Mouse (Mus musculus) lung, embryonic 14.5 days (tissue): ENCODE measurements around the gene Agpat1. TPM values are rescaled to one million over a fixed set of nuclear protein-coding genes. Genes with fewer than 3 reads are reported as not detected.

Experiments used
- ATAC-seq: fragments of 200-750 bp; cut with Nextera tagmentation; 2 replicates; pipeline ENCODE4 v1.8.0; 2017; ENCODE audit warnings: mild to moderate bottlenecking, moderate TSS enrichment, moderate library complexity; ENCODE audit not compliant: insufficient read depth
- DNase-seq: peaks from one replicate; pipeline ENCODE4 v3.0.0-alpha.2; 2015
- H3K27ac ChIP-seq: fragments of 300-500 bp; sonication (generic); 2 replicates; pipeline ENCODE4 v1.5.1; 2014; ENCODE audit warnings: low read depth, mild to moderate bottlenecking, moderate library complexity
- H3K27me3 ChIP-seq: fragments of 300-500 bp; sonication (generic); 2 replicates; pipeline ENCODE4 v1.6.1; 2014; ENCODE audit warnings: low read length, control low read depth; ENCODE audit not compliant: insufficient read depth
- H3K36me3 ChIP-seq: fragments of 300-500 bp; sonication (generic); 2 replicates; pipeline ENCODE4 v1.6.1; 2014; ENCODE audit warnings: control low read depth; ENCODE audit not compliant: insufficient read depth
- H3K4me1 ChIP-seq: fragments of 300-500 bp; sonication (generic); 2 replicates; pipeline ENCODE4 v1.6.1; 2014; ENCODE audit warnings: antibody characterized with exemption, control low read depth; ENCODE audit not compliant: insufficient read depth
- H3K4me2 ChIP-seq: fragments of 300-500 bp; sonication (generic); 2 replicates; pipeline ENCODE4 v1.6.1; 2014; ENCODE audit warnings: mild to moderate bottlenecking
- H3K4me3 ChIP-seq: fragments of 300-500 bp; sonication (generic); 2 replicates; pipeline ENCODE4 v1.5.1; 2014; ENCODE audit warnings: low read depth, low read length
- H3K9ac ChIP-seq: fragments of 300-500 bp; sonication (generic); 2 replicates; pipeline ENCODE4 v1.6.1; 2014
- H3K9me3 ChIP-seq: fragments of 300-500 bp; sonication (generic); 2 replicates; pipeline ENCODE4 v1.6.1; 2016; ENCODE audit warnings: low read depth, low read length, control low read depth
- CTCF ChIP-seq: IDR thresholded peaks from 2 replicates; pipeline ENCODE4 v1.5.1; 2016; ENCODE audit warnings: antibody characterized with exemption, low read depth
- WGBS: fragments of 180-500 bp; shearing (Covaris S2); extraction: QIAGEN DNeasy Blood & Tissue Kit; methylation state at CpG from one replicate; pipeline ENCODE4 v1.1.7; 2014; 5-methylcytosine and 5-hydroxymethylcytosine counted together
- polyA plus RNA-seq: library from polyadenylated mRNA; unstranded; fragments of >200 nt; fragmentation: Nextera tagmentation; extraction: Ambion mirVana; gene quantifications from 2 replicates; pipeline ENCODE4 v1.2.1, GENCODE M21; 2014

The Agpat1 gene
- polyA plus RNA-seq, 1 experiment from 2014 or later = 54.1 TPM

DNA sequence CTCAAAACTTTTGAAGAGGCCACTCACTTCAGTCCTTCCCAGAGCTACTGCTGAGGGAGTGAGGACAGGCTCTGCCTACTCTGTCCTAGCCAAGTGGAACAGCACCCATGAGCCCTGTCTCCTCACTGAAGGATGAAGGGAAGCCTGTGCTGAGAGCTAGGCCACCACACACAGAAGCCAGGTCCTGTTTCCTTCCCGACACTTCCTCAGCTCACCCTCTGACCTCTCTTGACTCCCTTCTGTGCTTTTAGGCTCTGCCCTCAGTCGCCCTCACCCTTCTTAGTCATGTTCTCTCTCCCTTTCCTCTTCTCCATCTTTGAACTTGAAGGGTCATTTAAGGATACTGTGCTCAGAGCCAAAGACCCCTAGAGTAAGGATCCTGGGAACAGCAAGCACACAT, 53.2 kb downstream of the Agpat1 start:
- H3K4me3 ChIP-seq = no peak overlapping the region
- no peak overlapping the region for H3K4me2 ChIP-seq
- peaks cover 15% of the 10 kb centered on the region for H3K36me3 ChIP-seq
- no peaks in the 10 kb centered on the region for H3K9me3 ChIP-seq
- H3K4me1 ChIP-seq = peaks cover 9% of the 10 kb centered on the region
- 25% methylated on average over 2 of the region's 2 CpGs for WGBS
- no peak overlapping the region for H3K27ac ChIP-seq
- no peak for TF ChIP-seq CTCF
- peaks cover 16% of the 10 kb centered on the region for H3K27me3 ChIP-seq
- DNase-seq (no peak), ATAC-seq (no peak)
- no peak overlapping the region for H3K9ac ChIP-seq

DNA sequence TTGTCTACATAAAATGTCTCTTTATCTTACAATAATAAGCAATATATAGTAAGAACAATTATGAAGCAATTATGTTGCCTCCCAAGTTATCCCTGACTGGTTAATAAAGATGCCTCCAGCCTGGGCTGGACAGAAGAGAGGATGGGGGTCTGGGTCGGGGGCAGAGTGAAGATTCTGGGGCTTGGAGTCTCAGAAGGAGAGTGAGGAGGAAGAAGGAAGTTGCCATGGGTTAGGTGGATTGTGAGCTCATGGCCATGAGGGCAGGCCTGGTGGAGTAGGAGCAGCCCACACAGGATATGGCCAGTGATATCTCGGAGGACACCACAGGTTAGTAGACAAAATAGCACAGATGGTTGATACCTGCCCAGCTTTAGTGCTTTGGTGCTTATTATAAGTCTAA, 54.1 kb downstream of the Agpat1 start:
- no peak for DNase-seq
- ATAC-seq = no peak
- Histone ChIP-seq H3K9ac (no peak overlapping the region), H3K27ac (no peak overlapping the region), H3K9me3 (no peaks in the 10 kb centered on the region), H3K27me3 (peaks cover 16% of the 10 kb centered on the region), H3K4me1 (peaks cover 9% of the 10 kb centered on the region), H3K36me3 (peaks cover 7% of the 10 kb centered on the region), H3K4me2 (no peak overlapping the region), H3K4me3 (no peak overlapping the region)
- TF ChIP-seq CTCF = no peak
- WGBS = 58% methylated on average over 2 of the region's 2 CpGs

DNA sequence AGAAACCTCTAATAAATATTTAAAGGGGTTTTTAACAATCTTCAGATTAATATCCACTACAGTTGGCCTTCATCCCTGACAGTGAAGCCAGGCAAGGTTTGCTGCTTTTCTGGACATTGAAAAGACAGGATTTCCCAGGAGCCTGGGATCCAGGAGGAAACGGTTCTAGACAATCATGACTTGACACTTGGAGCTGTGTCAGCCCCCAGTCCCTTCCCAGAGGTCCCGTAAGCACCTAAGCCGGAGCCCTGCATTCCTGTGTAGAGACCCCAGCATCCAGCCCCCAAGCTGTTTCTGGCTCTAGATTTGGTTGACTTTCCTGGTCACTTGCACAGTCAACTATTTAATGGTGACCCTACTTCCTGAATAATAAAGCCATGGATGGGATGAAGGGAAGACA, 54.5 kb downstream of the Agpat1 start:
- Histone ChIP-seq H3K9ac (no peak overlapping the region), H3K9me3 (no peaks in the 10 kb centered on the region), H3K4me1 (peaks cover 9% of the 10 kb centered on the region), H3K36me3 (peaks cover 2% of the 10 kb centered on the region; the same call in 1 of the 2 replicates), H3K4me2 (no peak overlapping the region), H3K27ac (no peak overlapping the region), H3K27me3 (peaks cover 16% of the 10 kb centered on the region), H3K4me3 (no peak overlapping the region)
- 68% methylated on average over 3 of the region's 3 CpGs for WGBS
- TF ChIP-seq CTCF = no peak
- ATAC-seq = no peak
- DNase-seq = no peak

DNA sequence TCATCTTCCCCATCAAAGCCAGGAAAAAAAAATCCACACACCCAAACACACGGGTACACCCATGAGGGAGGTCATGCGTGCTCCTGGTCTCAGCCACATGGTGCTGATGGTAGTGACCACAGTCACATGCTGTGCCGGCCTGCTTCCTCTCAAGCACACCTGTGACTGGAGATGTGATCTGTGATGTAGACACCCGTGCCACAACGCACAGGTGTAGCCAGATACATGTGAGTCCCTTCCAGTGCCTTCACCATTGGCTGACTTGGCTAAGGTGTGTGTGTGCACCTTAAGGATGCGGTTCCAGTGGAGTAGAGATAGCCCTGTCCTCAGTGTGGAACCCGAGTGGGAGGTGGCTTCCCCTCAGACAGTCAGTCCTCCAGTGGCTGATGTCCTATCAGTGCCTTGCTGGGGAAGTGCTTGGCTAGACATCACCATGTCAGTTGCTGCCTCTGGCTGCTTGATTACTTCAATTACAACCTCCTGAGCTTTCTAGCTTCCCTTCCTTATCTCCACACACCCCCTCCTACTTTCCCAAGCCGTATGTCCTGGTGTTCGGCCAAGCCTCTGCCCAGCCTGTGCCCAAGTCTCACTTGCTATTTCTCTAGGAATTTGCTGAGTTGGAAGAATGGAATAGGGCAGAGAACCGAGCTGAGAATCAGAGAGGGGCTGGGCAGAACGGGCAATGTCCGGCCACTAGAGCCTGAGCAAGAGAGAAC, 55.3 kb downstream of the Agpat1 start:
- no peak overlapping the region for H3K27ac ChIP-seq
- DNase-seq = no peak
- H3K4me2 ChIP-seq = no peak overlapping the region
- no peaks in the 10 kb centered on the region for H3K36me3 ChIP-seq
- WGBS = 55% methylated on average over 12 of the region's 12 CpGs
- peaks cover 9% of the 10 kb centered on the region for H3K4me1 ChIP-seq
- peaks cover 16% of the 10 kb centered on the region for H3K27me3 ChIP-seq
- no peak for ATAC-seq
- no peak overlapping the region for H3K9ac ChIP-seq
- H3K4me3 ChIP-seq = no peak overlapping the region
- no peak for TF ChIP-seq CTCF
- no peaks in the 10 kb centered on the region for H3K9me3 ChIP-seq

DNA sequence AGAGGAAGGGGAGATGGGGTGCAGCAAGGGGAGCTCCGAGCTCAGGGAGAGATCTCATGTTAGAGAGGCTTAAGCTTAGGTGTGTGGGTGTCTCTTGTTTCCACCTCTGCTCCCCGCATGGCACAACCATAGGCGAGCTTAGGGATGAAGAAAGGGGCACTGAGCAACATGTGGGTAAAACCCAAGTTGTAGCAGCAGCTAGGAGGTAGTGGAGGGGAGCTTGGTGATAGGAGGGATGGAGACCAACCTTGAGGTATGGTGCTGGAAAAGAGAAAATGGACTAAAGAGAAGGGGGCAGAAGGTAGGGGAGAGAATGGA, 55.8 kb downstream of the Agpat1 start:
- no peak for TF ChIP-seq CTCF
- no peaks in the 10 kb centered on the region for H3K36me3 ChIP-seq
- H3K4me2 ChIP-seq = no peak overlapping the region
- no peak for ATAC-seq
- H3K4me1 ChIP-seq = peaks cover 9% of the 10 kb centered on the region
- H3K27me3 ChIP-seq = peaks cover 16% of the 10 kb centered on the region
- H3K4me3 ChIP-seq = no peak overlapping the region
- no peak for DNase-seq
- H3K9ac ChIP-seq = no peak overlapping the region
- WGBS = 66% methylated on average over 3 of the region's 3 CpGs
- no peaks in the 10 kb centered on the region for H3K9me3 ChIP-seq
- H3K27ac ChIP-seq = no peak overlapping the region

DNA sequence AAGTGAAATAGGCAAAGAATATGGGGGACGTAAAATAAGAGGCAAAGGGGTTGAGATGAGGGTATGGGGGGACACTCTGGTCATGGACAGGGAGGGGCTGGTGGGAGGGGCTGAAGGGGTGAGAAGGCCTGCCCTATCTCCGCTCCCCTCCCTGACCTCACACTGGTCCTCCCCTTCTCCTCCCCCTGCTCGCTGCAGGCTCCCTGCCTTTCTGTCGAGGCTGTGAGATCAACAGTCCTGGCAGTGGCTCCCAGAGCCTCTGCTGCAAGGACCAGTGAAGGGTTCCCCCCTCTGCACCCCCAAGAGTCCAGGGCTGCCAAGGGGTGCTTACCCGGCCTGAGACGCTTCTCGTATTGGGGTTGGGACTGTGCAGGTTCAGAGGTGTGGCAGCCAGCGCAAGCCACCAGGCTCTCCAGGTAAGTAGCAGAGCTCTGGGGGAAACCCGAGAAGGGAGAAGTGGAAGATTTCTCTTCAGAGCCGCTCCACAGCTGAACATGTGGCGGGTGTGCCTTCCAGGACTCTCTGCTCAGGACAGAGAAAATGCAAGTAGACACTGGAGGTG, 56.3 kb downstream of the Agpat1 start:
- ATAC-seq (no peak), DNase-seq (no peak)
- peaks cover 5% of the 10 kb centered on the region for H3K4me1 ChIP-seq
- no peak for TF ChIP-seq CTCF
- no peak overlapping the region for H3K27ac ChIP-seq
- no peaks in the 10 kb centered on the region for H3K36me3 ChIP-seq
- H3K4me2 ChIP-seq = no peak overlapping the region
- peak overlapping the region; percentile 5; the same call in 1 of the 2 replicates for H3K4me3 ChIP-seq
- no peak overlapping the region for H3K9ac ChIP-seq
- WGBS = 24% methylated on average over 11 of the region's 11 CpGs
- H3K9me3 ChIP-seq = no peaks in the 10 kb centered on the region
- peaks cover 16% of the 10 kb centered on the region for H3K27me3 ChIP-seq

DNA sequence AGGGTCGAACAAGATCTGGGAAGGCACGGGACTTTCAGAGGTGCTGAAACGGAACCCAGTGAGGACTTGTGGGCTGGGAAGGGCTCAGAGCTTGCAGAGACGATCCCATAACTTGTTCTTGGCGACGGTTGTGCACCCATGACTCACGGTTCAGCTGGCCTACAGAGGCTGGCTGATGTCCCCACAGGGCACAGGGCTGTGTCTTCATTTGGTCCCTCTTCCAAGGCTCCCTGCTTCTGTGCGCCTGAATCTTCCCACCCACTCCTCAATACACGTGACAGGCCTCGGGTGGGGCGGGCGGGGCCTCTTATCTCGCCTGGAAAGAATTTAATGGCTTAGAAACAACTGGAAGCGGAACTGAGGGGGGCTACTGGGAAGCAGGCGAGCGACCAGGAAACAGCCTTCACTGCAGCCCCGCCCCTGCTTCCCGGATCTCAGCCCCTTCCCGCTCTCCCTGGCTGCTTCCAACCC, 57.1 kb downstream of the Agpat1 start:
- Histone ChIP-seq H3K27ac (no peak overlapping the region), H3K4me2 (peak overlapping the region; percentile 48), H3K4me1 (no peaks in the 10 kb centered on the region; the same call in 1 of the 2 replicates), H3K4me3 (peak overlapping the region; percentile 12), H3K27me3 (peaks cover 16% of the 10 kb centered on the region), H3K9me3 (no peaks in the 10 kb centered on the region), H3K36me3 (no peaks in the 10 kb centered on the region), H3K9ac (no peak overlapping the region)
- DNase-seq (peak; percentile 54), ATAC-seq (0 out of 2 replicates have a peak, but pooled peaks have one; percentile 33)
- no peak for TF ChIP-seq CTCF
- 2% methylated on average over 19 of the region's 19 CpGs for WGBS
